Mouse (Mus musculus) ES-Bruce4 (cell line): ENCODE results near the gene Olfr78.

ENCODE experiments used
- CTCF ChIP-seq: IDR thresholded peaks from one replicate; pipeline ENCODE4 v1.8.1; 2011; ENCODE audit warnings: low read depth, low read length
- POLR2A ChIP-seq: IDR thresholded peaks from one replicate; pipeline ENCODE4 v1.8.1; 2011; ENCODE audit warnings: low read length; ENCODE audit not compliant: insufficient read depth

GRCm38 (mm10) chr7:102698461-102698860 is 60.8 kb downstream of the Olfr78 start:
- TF ChIP-seq POLR2A (no peak), CTCF (no peak)
